Mouse (Mus musculus) ES-E14 (cell line): ENCODE measurements at regions not wholly inside any gene's neighbourhood (a gene's known extent, or its start where the extent isn't known, plus 50 kb on each side); places are given as distances from the start of the nearest gene placed in this dataset.

ENCODE experiments used
- CHD2 ChIP-seq: IDR thresholded peaks from 2 replicates; pipeline ENCODE4 v1.6.1; 2014; ENCODE audit warnings: mild to moderate bottlenecking, low read depth, low read length, inconsistent platforms
- HCFC1 ChIP-seq: IDR thresholded peaks from 2 replicates; pipeline ENCODE4 v1.6.1; 2012; ENCODE audit warnings: low read length, inconsistent platforms, borderline replicate concordance; ENCODE audit not compliant: insufficient read depth
- MAFK ChIP-seq: IDR thresholded peaks from 2 replicates; pipeline ENCODE4 v1.6.1; 2014; ENCODE audit warnings: mild to moderate bottlenecking, low read depth, low read length, inconsistent platforms; ENCODE audit not compliant: insufficient read depth
- ZC3H11A ChIP-seq: IDR thresholded peaks from 2 replicates; pipeline ENCODE4 v1.6.1; 2012; ENCODE audit warnings: low read depth, mild to moderate bottlenecking, inconsistent platforms, low read length, borderline replicate concordance

DNA sequence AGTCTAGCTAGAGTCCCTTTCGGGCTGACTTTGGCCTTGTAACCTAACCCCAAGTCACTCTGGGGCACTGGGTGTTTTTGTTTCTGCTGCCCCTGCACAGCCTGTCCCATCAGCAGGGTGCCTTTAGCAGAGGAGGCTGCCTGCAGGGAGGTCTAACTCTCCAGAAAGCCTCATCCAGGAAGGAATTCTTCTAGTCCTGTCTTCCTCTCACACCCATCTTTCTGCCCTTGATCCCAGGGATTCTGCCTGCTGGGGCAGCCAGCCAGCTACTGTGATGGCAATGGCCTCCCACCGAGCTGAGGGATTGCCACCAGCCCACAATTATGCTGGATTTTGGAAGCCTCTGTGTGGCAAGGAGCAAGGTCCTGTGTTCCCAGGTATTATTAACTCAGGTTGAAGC is 95.6 kb upstream of the Ptch1 start:
- TF ChIP-seq HCFC1 (no peak), MAFK (no peak), CHD2 (no peak), ZC3H11A (no peak)
